Mouse (Mus musculus) hindbrain, embryonic 14.5 days (tissue): ENCODE measurements around the gene Hsd3b1. TPM values are rescaled to one million over a fixed set of nuclear protein-coding genes. Genes with fewer than 3 reads are reported as not detected.

Experiments used
- ATAC-seq: fragments of 200-750 bp; cut with Nextera tagmentation; 2 replicates; pipeline ENCODE4 v1.8.0; 2017; ENCODE audit warnings: moderate number of reproducible peaks, mild to moderate bottlenecking, moderate TSS enrichment, moderate library complexity; ENCODE audit not compliant: low FRiP score
- DNase-seq: peaks from one replicate; pipeline ENCODE4 v3.0.0-alpha.2; 2015; ENCODE audit warnings: low spot score
- H3K27ac ChIP-seq: fragments of 300-500 bp; sonication (generic); 2 replicates; pipeline ENCODE4 v1.5.1; 2014; ENCODE audit warnings: mild to moderate bottlenecking, moderate library complexity
- H3K27me3 ChIP-seq: fragments of 300-500 bp; sonication (generic); 2 replicates; pipeline ENCODE4 v1.6.1; 2014; ENCODE audit warnings: mild to moderate bottlenecking, low read length, mixed read lengths; ENCODE audit not compliant: control insufficient read depth, insufficient read depth
- H3K36me3 ChIP-seq: fragments of 300-500 bp; sonication (generic); replicated peaks from 2 replicates; pipeline ENCODE4 v1.6.1; 2014; ENCODE audit not compliant: control insufficient read depth, insufficient read depth
- H3K4me1 ChIP-seq: fragments of 300-500 bp; sonication (generic); replicated peaks from 2 replicates; pipeline ENCODE4 v1.6.1; 2014; ENCODE audit warnings: antibody characterized with exemption, low read length, mixed read lengths; ENCODE audit not compliant: control insufficient read depth, insufficient read depth
- H3K4me2 ChIP-seq: fragments of 300-500 bp; sonication (generic); replicated peaks from 2 replicates; pipeline ENCODE4 v1.6.1; 2014; ENCODE audit warnings: mild to moderate bottlenecking, moderate library complexity
- H3K4me3 ChIP-seq: fragments of 300-500 bp; sonication (generic); replicated peaks from 2 replicates; pipeline ENCODE4 v1.5.1; 2014; ENCODE audit warnings: mild to moderate bottlenecking, low read length
- H3K9ac ChIP-seq: fragments of 300-500 bp; sonication (generic); 2 replicates; pipeline ENCODE4 v1.6.1; 2014
- H3K9me3 ChIP-seq: fragments of 300-500 bp; sonication (generic); 2 replicates; pipeline ENCODE4 v1.6.1; 2016; ENCODE audit warnings: low read length; ENCODE audit not compliant: control insufficient read depth
- WGBS: fragments of 180-500 bp; shearing (Covaris S2); extraction: QIAGEN DNeasy Blood & Tissue Kit; methylation state at CpG from one replicate; pipeline ENCODE4 v1.1.7; 2014; 5-methylcytosine and 5-hydroxymethylcytosine counted together
- polyA plus RNA-seq: library from polyadenylated mRNA; unstranded; fragments of >200 nt; fragmentation: Nextera tagmentation; extraction: Ambion mirVana; gene quantifications from 2 replicates; pipeline ENCODE4 v1.2.1, GENCODE M21; 2014

Hsd3b1 gene
- polyA plus RNA-seq, 1 experiment from 2014 or later: not detected

DNA sequence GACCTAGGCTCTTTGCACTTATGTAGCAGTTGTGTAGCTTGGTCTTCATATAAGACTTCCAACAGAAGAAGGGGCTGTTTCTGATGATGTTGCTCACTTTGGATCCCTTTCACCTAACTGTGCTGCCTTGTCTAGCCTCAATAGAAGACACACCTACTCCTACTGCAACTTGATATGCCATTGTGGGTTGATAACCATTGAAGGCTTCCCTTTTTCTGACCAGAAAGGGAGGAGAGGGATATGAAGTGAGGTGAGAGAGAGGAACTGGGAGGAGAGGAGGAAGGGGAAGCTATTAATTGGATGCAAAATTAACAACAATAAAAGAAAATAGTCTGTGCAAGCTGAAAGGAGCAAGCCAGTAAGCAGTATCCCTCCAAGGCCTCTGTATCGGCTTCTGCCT is 3.2 kb upstream of the Hsd3b1 start:
- no peak overlapping the region for H3K4me2 ChIP-seq
- H3K9ac ChIP-seq: no peak overlapping the region
- no peak overlapping the region for H3K4me3 ChIP-seq
- no peak overlapping the region for H3K27ac ChIP-seq
- DNase-seq (no peak), ATAC-seq (no peak)
- no peaks in the 10 kb centered on the region for H3K27me3 ChIP-seq
- 95% methylated on average over 1 of the region's 1 CpGs for WGBS
- H3K9me3 ChIP-seq: no peaks in the 10 kb centered on the region
- H3K4me1 ChIP-seq: no peaks in the 10 kb centered on the region
- no peaks in the 10 kb centered on the region for H3K36me3 ChIP-seq

GRCm38 (mm10) chr3:98858051-98858450 is 1.5 kb downstream of the Hsd3b1 start:
- H3K4me1 ChIP-seq: no peaks in the 10 kb centered on the region
- no peaks in the 10 kb centered on the region for H3K27me3 ChIP-seq
- H3K4me3 ChIP-seq: no peak overlapping the region
- no peaks in the 10 kb centered on the region for H3K9me3 ChIP-seq
- DNase-seq (no peak), ATAC-seq (no peak)
- 93% methylated on average over 2 of the region's 2 CpGs for WGBS
- H3K27ac ChIP-seq: no peak overlapping the region
- no peak overlapping the region for H3K4me2 ChIP-seq
- H3K9ac ChIP-seq: no peak overlapping the region
- no peaks in the 10 kb centered on the region for H3K36me3 ChIP-seq

- H3K4me2 ChIP-seq: no peak overlapping the region
- no peaks in the 10 kb centered on the region for H3K36me3 ChIP-seq
- DNase-seq: no peak
- whole genome bisulfite sequencing: 75% methylated on average over 1 of the region's 1 CpGs
- no peaks in the 10 kb centered on the region for H3K4me1 ChIP-seq
- no peak overlapping the region for H3K9ac ChIP-seq
- no peak overlapping the region for H3K4me3 ChIP-seq
- no peak overlapping the region for H3K27ac ChIP-seq
- no peaks in the 10 kb centered on the region for H3K9me3 ChIP-seq
- no peak for ATAC-seq
- no peaks in the 10 kb centered on the region for H3K27me3 ChIP-seq
These were observed 2.7 kb downstream of the Hsd3b1 start for GRCm38 (mm10) chr3:98856892-98857291.

- DNase-seq (no peak), ATAC-seq (no peak)
- Histone ChIP-seq H3K27me3 (no peaks in the 10 kb centered on the region), H3K27ac (no peak overlapping the region), H3K9ac (no peak overlapping the region), H3K4me2 (no peak overlapping the region), H3K4me1 (no peaks in the 10 kb centered on the region), H3K36me3 (no peaks in the 10 kb centered on the region), H3K9me3 (no peaks in the 10 kb centered on the region), H3K4me3 (no peak overlapping the region)
- 85% methylated on average over 3 of the region's 3 CpGs for WGBS
These were observed 4.4 kb downstream of the Hsd3b1 start for GRCm38 (mm10) chr3:98855160-98855559.

- Histone ChIP-seq H3K4me3 (no peak overlapping the region), H3K9ac (no peak overlapping the region), H3K36me3 (no peaks in the 10 kb centered on the region), H3K27me3 (no peaks in the 10 kb centered on the region), H3K4me2 (no peak overlapping the region), H3K9me3 (no peaks in the 10 kb centered on the region), H3K4me1 (no peaks in the 10 kb centered on the region), H3K27ac (no peak overlapping the region)
- DNase-seq (no peak), ATAC-seq (no peak)
- WGBS: 38% methylated on average over 1 of the region's 1 CpGs
These were observed 5.9 kb downstream of the Hsd3b1 start for GRCm38 (mm10) chr3:98853685-98854084.

DNA sequence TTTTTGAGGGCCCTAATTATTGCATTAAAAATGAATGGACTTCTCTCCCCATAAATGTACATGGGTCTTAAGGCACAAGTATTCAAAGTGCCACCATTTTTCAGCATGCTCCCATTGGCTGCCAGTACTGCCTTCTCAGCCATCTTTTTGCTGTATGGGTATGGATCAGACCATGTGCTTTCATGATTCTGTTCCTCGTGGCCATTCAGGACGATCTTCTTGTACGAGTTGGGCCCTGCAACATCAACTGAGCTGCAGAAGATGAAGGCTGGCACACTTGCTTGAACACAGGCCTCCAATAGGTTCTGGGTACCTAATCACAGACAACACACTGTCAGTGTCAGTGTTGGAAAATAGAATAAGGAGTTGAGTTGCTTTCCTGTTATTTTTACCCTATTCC is 6.5 kb downstream of the Hsd3b1 start:
- ATAC-seq (no peak), DNase-seq (no peak)
- 96% methylated on average over 3 of the region's 3 CpGs for WGBS
- no peaks in the 10 kb centered on the region for H3K4me1 ChIP-seq
- no peak overlapping the region for H3K9ac ChIP-seq
- H3K27me3 ChIP-seq: no peaks in the 10 kb centered on the region
- no peak overlapping the region for H3K4me2 ChIP-seq
- H3K36me3 ChIP-seq: no peaks in the 10 kb centered on the region
- H3K27ac ChIP-seq: no peak overlapping the region
- H3K9me3 ChIP-seq: no peaks in the 10 kb centered on the region
- H3K4me3 ChIP-seq: no peak overlapping the region

GRCm38 (mm10) chr3:98852631-98853030 is 7.0 kb downstream of the Hsd3b1 start:
- WGBS: 91% methylated on average over 6 of the region's 6 CpGs

DNA sequence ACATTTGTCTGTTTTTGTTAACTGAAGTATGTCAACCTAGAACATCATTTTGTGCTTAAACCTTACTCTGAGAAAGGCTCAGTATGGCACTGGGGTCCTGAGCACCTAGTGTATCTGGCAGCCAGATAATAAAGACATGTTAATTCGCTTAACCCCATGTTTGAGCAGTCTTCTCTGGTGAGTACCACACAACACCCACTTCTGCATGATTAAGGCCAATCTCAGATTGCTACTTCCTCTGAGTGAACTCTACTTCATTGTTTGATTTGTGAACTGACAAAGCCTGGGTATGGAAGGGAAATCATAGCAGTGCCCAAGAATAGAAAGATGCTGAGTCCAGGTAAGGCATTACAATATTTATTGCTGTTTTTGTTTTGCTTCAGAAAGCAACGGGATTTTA is 7.7 kb downstream of the Hsd3b1 start:
- H3K36me3 ChIP-seq: no peaks in the 10 kb centered on the region
- no peak overlapping the region for H3K9ac ChIP-seq
- no peaks in the 10 kb centered on the region for H3K27me3 ChIP-seq
- no peak for ATAC-seq
- WGBS: 76% methylated on average over 2 of the region's 2 CpGs
- DNase-seq: no peak
- no peaks in the 10 kb centered on the region for H3K4me1 ChIP-seq
- H3K27ac ChIP-seq: no peak overlapping the region
- no peak overlapping the region for H3K4me2 ChIP-seq
- no peaks in the 10 kb centered on the region for H3K9me3 ChIP-seq
- no peak overlapping the region for H3K4me3 ChIP-seq

More at GRCm38 (mm10) chr3:98852631-98853030, 7.0 kb downstream of the Hsd3b1 start:
- Histone ChIP-seq H3K4me3 (no peak overlapping the region), H3K9me3 (no peaks in the 10 kb centered on the region), H3K36me3 (no peaks in the 10 kb centered on the region), H3K27me3 (no peaks in the 10 kb centered on the region), H3K4me2 (no peak overlapping the region), H3K9ac (no peak overlapping the region), H3K4me1 (no peaks in the 10 kb centered on the region), H3K27ac (no peak overlapping the region)
- ATAC-seq (no peak), DNase-seq (no peak)

GRCm38 (mm10) chr3:98850262-98850661 is 9.3 kb downstream of the Hsd3b1 start:
- Histone ChIP-seq H3K27ac (no peak overlapping the region), H3K36me3 (no peaks in the 10 kb centered on the region), H3K27me3 (no peaks in the 10 kb centered on the region), H3K4me3 (no peak overlapping the region), H3K4me1 (no peaks in the 10 kb centered on the region), H3K9ac (no peak overlapping the region), H3K9me3 (no peaks in the 10 kb centered on the region), H3K4me2 (no peak overlapping the region)
- WGBS: 79% methylated on average over 5 of the region's 5 CpGs
- no peak for ATAC-seq
- no peak for DNase-seq

DNA sequence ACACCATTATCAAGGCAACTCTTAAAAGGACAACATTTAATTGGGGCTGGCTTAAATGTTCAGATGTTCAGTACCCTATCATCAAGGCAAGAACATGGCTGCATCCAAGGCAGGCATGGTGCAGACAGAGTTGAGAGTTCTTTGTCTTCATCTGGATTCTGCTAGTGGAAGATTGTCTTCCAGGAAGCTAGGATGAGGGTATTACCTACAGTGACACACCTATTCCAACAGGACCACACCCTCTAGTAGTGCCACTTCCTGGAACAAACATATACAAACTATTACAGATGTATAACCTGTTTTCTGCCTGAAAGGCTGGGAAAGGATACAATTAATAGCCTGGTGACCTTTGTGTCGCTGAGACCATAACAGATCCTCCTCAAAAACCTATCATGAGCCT is 10.7 kb downstream of the Hsd3b1 start:
- no peaks in the 10 kb centered on the region for H3K36me3 ChIP-seq
- no peak overlapping the region for H3K9ac ChIP-seq
- no peak overlapping the region for H3K27ac ChIP-seq
- no peak overlapping the region for H3K4me2 ChIP-seq
- H3K9me3 ChIP-seq: no peaks in the 10 kb centered on the region
- no peaks in the 10 kb centered on the region for H3K4me1 ChIP-seq
- no peak for ATAC-seq
- no peak overlapping the region for H3K4me3 ChIP-seq
- DNase-seq: no peak
- WGBS: 94% methylated on average over 1 of the region's 1 CpGs
- H3K27me3 ChIP-seq: no peaks in the 10 kb centered on the region
